Mouse (Mus musculus): ENCODE data around the gene Tyw1. TPM values are rescaled to one million over a fixed set of nuclear protein-coding genes. Genes with fewer than 3 reads are reported as not detected.

Tyw1 gene
- polyA plus RNA-seq, 1 experiment from 2014 or later, result 25.2 TPM

- 94% methylated on average over 3 of the region's 3 CpGs for WGBS
- Histone ChIP-seq H3K27me3 (ENCODE audit: control insufficient read depth, insufficient read depth, low read length) (no peaks in the 10 kb centered on the region), H3K4me3 (replicated peaks; ENCODE audit: low read length) (no peak overlapping the region), H3K27ac (ENCODE audit: low read length) (no peak overlapping the region), H3K9ac (ENCODE audit: low read length) (no peak overlapping the region), H3K4me2 (ENCODE audit: low read depth, low read length) (no peak overlapping the region), H3K9me3 (replicated peaks; ENCODE audit: control insufficient read depth, low read length) (no peaks in the 10 kb centered on the region), H3K4me1 (ENCODE audit: control insufficient read depth, insufficient read depth, low read length) (no peaks in the 10 kb centered on the region), H3K36me3 (ENCODE audit: control insufficient read depth, insufficient read depth, low read length) (0 out of 2 replicates have a peak, but pooled peaks cover 3% of the 10 kb centered on the region)
- no peak for ATAC-seq (ENCODE audit: insufficient read depth, low FRiP score)
Observed at GRCm38 (mm10) chr5:130314926-130315325, 59.5 kb downstream of the Tyw1 start.

- Histone ChIP-seq H3K4me3 (replicated peaks; ENCODE audit: low read length) (no peak overlapping the region), H3K9ac (ENCODE audit: low read length) (no peak overlapping the region), H3K9me3 (replicated peaks; ENCODE audit: control insufficient read depth, low read length) (no peaks in the 10 kb centered on the region), H3K36me3 (ENCODE audit: control insufficient read depth, insufficient read depth, low read length) (0 out of 2 replicates have a peak, but pooled peaks cover 3% of the 10 kb centered on the region), H3K27ac (ENCODE audit: low read length) (no peak overlapping the region), H3K4me1 (ENCODE audit: control insufficient read depth, insufficient read depth, low read length) (no peaks in the 10 kb centered on the region), H3K27me3 (ENCODE audit: control insufficient read depth, insufficient read depth, low read length) (no peaks in the 10 kb centered on the region), H3K4me2 (ENCODE audit: low read depth, low read length) (no peak overlapping the region)
- no peak for ATAC-seq (ENCODE audit: insufficient read depth, low FRiP score)
- 84% methylated on average over 9 of the region's 9 CpGs for WGBS
Observed at GRCm38 (mm10) chr5:130316321-130316720, 60.9 kb downstream of the Tyw1 start.

GRCm38 (mm10) chr5:130319783-130320182 is 64.4 kb downstream of the Tyw1 start:
- Histone ChIP-seq H3K4me2 (ENCODE audit: low read depth, low read length) (no peak overlapping the region), H3K27me3 (ENCODE audit: control insufficient read depth, insufficient read depth, low read length) (no peaks in the 10 kb centered on the region), H3K9me3 (replicated peaks; ENCODE audit: control insufficient read depth, low read length) (0 out of 2 replicates have a peak, but pooled peaks cover 3% of the 10 kb centered on the region), H3K27ac (ENCODE audit: low read length) (no peak overlapping the region), H3K4me1 (ENCODE audit: control insufficient read depth, insufficient read depth, low read length) (no peaks in the 10 kb centered on the region), H3K36me3 (ENCODE audit: control insufficient read depth, insufficient read depth, low read length) (0 out of 2 replicates have a peak, but pooled peaks cover 3% of the 10 kb centered on the region), H3K4me3 (replicated peaks; ENCODE audit: low read length) (no peak overlapping the region), H3K9ac (ENCODE audit: low read length) (no peak overlapping the region)
- no peak for ATAC-seq (ENCODE audit: insufficient read depth, low FRiP score)
- 90% methylated on average over 5 of the region's 5 CpGs for WGBS

GRCm38 (mm10) chr5:130320485-130320884 is 65.1 kb downstream of the Tyw1 start:
- no peak overlapping the region for H3K27ac ChIP-seq (ENCODE audit: low read length)

GRCm38 (mm10) chr5:130325486-130325885 is 70.1 kb downstream of the Tyw1 start:
- WGBS, result 95% methylated on average over 8 of the region's 8 CpGs
- ATAC-seq (ENCODE audit: insufficient read depth, low FRiP score), result no peak

More at GRCm38 (mm10) chr5:130320485-130320884, 65.1 kb downstream of the Tyw1 start:
- no peak overlapping the region for H3K4me2 ChIP-seq (ENCODE audit: low read depth, low read length)
- H3K27me3 ChIP-seq (ENCODE audit: control insufficient read depth, insufficient read depth, low read length), result no peaks in the 10 kb centered on the region
- H3K36me3 ChIP-seq (ENCODE audit: control insufficient read depth, insufficient read depth, low read length), result 0 out of 2 replicates have a peak, but pooled peaks cover 3% of the 10 kb centered on the region
- no peak; the same call in 1 of the 2 replicates for ATAC-seq (ENCODE audit: insufficient read depth, low FRiP score)
- no peak overlapping the region for H3K9ac ChIP-seq (ENCODE audit: low read length)
- H3K4me3 ChIP-seq (replicated peaks; ENCODE audit: low read length), result no peak overlapping the region
- H3K4me1 ChIP-seq (ENCODE audit: control insufficient read depth, insufficient read depth, low read length), result no peaks in the 10 kb centered on the region
- 0 out of 2 replicates have a peak, but pooled peaks cover 3% of the 10 kb centered on the region for H3K9me3 ChIP-seq (replicated peaks; ENCODE audit: control insufficient read depth, low read length)
- whole genome bisulfite sequencing, result 79% methylated on average over 3 of the region's 3 CpGs

GRCm38 (mm10) chr5:130327615-130328263 is 72.3 kb downstream of the Tyw1 start:
- ATAC-seq (ENCODE audit: insufficient read depth, low FRiP score), result no peak
- H3K4me3 ChIP-seq (replicated peaks; ENCODE audit: low read length), result no peak overlapping the region
- no peaks in the 10 kb centered on the region for H3K4me1 ChIP-seq (ENCODE audit: control insufficient read depth, insufficient read depth, low read length)
- H3K9ac ChIP-seq (ENCODE audit: low read length), result no peak overlapping the region
- 0 out of 2 replicates have a peak, but pooled peaks cover 3% of the 10 kb centered on the region for H3K9me3 ChIP-seq (replicated peaks; ENCODE audit: control insufficient read depth, low read length)
- H3K27me3 ChIP-seq (ENCODE audit: control insufficient read depth, insufficient read depth, low read length), result no peaks in the 10 kb centered on the region
- 64% methylated on average over 6 of the region's 6 CpGs for WGBS
- no peak overlapping the region for H3K27ac ChIP-seq (ENCODE audit: low read length)
- H3K36me3 ChIP-seq (ENCODE audit: control insufficient read depth, insufficient read depth, low read length), result 0 out of 2 replicates have a peak, but pooled peaks cover 5% of the 10 kb centered on the region
- H3K4me2 ChIP-seq (ENCODE audit: low read depth, low read length), result no peak overlapping the region

More at GRCm38 (mm10) chr5:130325486-130325885, 70.1 kb downstream of the Tyw1 start:
- Histone ChIP-seq H3K27me3 (ENCODE audit: control insufficient read depth, insufficient read depth, low read length) (no peaks in the 10 kb centered on the region), H3K36me3 (ENCODE audit: control insufficient read depth, insufficient read depth, low read length) (0 out of 2 replicates have a peak, but pooled peaks cover 5% of the 10 kb centered on the region), H3K27ac (ENCODE audit: low read length) (no peak overlapping the region), H3K4me2 (ENCODE audit: low read depth, low read length) (no peak overlapping the region), H3K4me1 (ENCODE audit: control insufficient read depth, insufficient read depth, low read length) (no peaks in the 10 kb centered on the region), H3K9ac (ENCODE audit: low read length) (no peak overlapping the region), H3K9me3 (replicated peaks; ENCODE audit: control insufficient read depth, low read length) (0 out of 2 replicates have a peak, but pooled peaks cover 3% of the 10 kb centered on the region), H3K4me3 (replicated peaks; ENCODE audit: low read length) (no peak overlapping the region)

GRCm38 (mm10) chr5:130328366-130328765 is 72.9 kb downstream of the Tyw1 start:
- H3K4me1 ChIP-seq (ENCODE audit: control insufficient read depth, insufficient read depth, low read length), result no peaks in the 10 kb centered on the region
- 0 out of 2 replicates have a peak, but pooled peaks cover 5% of the 10 kb centered on the region for H3K36me3 ChIP-seq (ENCODE audit: control insufficient read depth, insufficient read depth, low read length)
- H3K27ac ChIP-seq (ENCODE audit: low read length), result no peak overlapping the region
- no peak overlapping the region for H3K4me2 ChIP-seq (ENCODE audit: low read depth, low read length)
- WGBS, result 86% methylated on average over 9 of the region's 9 CpGs
- no peak for ATAC-seq (ENCODE audit: insufficient read depth, low FRiP score)
- no peak overlapping the region for H3K9ac ChIP-seq (ENCODE audit: low read length)
- H3K4me3 ChIP-seq (replicated peaks; ENCODE audit: low read length), result no peak overlapping the region
- no peaks in the 10 kb centered on the region for H3K27me3 ChIP-seq (ENCODE audit: control insufficient read depth, insufficient read depth, low read length)
- H3K9me3 ChIP-seq (replicated peaks; ENCODE audit: control insufficient read depth, low read length), result 0 out of 2 replicates have a peak, but pooled peaks cover 3% of the 10 kb centered on the region

- no peak for ATAC-seq (ENCODE audit: insufficient read depth, low FRiP score)
- H3K27ac ChIP-seq (ENCODE audit: low read length), result no peak overlapping the region
- H3K4me2 ChIP-seq (ENCODE audit: low read depth, low read length), result no peak overlapping the region
- H3K4me1 ChIP-seq (ENCODE audit: control insufficient read depth, insufficient read depth, low read length), result no peaks in the 10 kb centered on the region
- 55% methylated on average over 2 of the region's 2 CpGs for WGBS
- no peak overlapping the region for H3K4me3 ChIP-seq (replicated peaks; ENCODE audit: low read length)
- H3K9ac ChIP-seq (ENCODE audit: low read length), result no peak overlapping the region
- H3K27me3 ChIP-seq (ENCODE audit: control insufficient read depth, insufficient read depth, low read length), result no peaks in the 10 kb centered on the region
- 0 out of 2 replicates have a peak, but pooled peaks cover 5% of the 10 kb centered on the region for H3K36me3 ChIP-seq (ENCODE audit: control insufficient read depth, insufficient read depth, low read length)
- no peaks in the 10 kb centered on the region for H3K9me3 ChIP-seq (replicated peaks; ENCODE audit: control insufficient read depth, low read length)
Observed at GRCm38 (mm10) chr5:130329889-130330288, 74.5 kb downstream of the Tyw1 start.

- no peaks in the 10 kb centered on the region for H3K4me1 ChIP-seq (ENCODE audit: control insufficient read depth, insufficient read depth, low read length)
- H3K4me2 ChIP-seq (ENCODE audit: low read depth, low read length), result no peak overlapping the region
- H3K9ac ChIP-seq (ENCODE audit: low read length), result no peak overlapping the region
- H3K4me3 ChIP-seq (replicated peaks; ENCODE audit: low read length), result no peak overlapping the region
- no peaks in the 10 kb centered on the region for H3K9me3 ChIP-seq (replicated peaks; ENCODE audit: control insufficient read depth, low read length)
- no peak for ATAC-seq (ENCODE audit: insufficient read depth, low FRiP score)
- peaks cover 13% of the 10 kb centered on the region; the same call in 1 of the 2 replicates for H3K36me3 ChIP-seq (ENCODE audit: control insufficient read depth, insufficient read depth, low read length)
- H3K27ac ChIP-seq (ENCODE audit: low read length), result no peak overlapping the region
- 68% methylated on average over 4 of the region's 4 CpGs for WGBS
- H3K27me3 ChIP-seq (ENCODE audit: control insufficient read depth, insufficient read depth, low read length), result no peaks in the 10 kb centered on the region
Observed at GRCm38 (mm10) chr5:130330801-130331200, 75.4 kb downstream of the Tyw1 start.
